Mouse (Mus musculus): Measurements from ENCODE around the gene N6amt1. TPM values are rescaled to one million over a fixed set of nuclear protein-coding genes. Genes with fewer than 3 reads are reported as not detected.

The N6amt1 gene
- polyA plus RNA-seq, 1 experiment, result 6.2 TPM

DNA sequence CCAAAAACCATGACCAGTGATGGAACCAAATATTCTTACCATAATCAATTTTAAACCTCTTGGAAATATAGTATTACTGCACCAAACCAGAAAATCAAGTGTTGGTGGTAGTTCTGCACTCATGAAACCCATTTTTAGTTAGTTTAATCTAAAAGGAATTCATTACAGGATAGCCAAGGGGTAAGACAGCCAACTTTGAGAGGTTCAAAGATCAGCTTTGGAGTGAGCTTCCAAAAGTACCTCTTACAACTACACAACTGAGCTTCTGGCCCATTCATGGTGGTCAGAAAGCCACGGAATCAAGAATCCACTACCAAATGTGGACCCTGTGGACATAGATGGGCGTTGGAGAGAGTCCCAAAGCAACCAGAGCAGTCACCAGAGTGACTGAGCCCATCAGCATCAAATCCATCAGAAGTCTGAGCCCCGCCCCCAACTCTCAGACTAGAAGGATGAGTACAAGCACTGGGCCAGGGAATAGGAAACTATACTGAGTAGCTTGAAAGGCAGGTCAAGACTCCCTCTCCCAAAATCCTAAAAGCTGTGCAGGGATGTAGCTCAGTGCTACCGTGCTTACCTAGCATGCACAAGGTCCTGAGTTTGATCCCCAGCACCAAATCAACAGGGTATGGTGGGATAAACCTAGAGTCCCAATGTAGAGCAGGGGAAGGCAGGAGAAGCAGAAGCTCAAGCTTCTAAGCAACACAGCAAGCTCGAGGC lies 2.4 kb upstream of the N6amt1 start:
- no peak overlapping the region for H3K4me3 ChIP-seq
- no peaks in the 10 kb centered on the region for H3K79me2 ChIP-seq (ENCODE audit: control insufficient read depth, insufficient read depth)
- peaks cover 4% of the 10 kb centered on the region for H3K36me3 ChIP-seq (ENCODE audit: control insufficient read depth, insufficient read depth)
- TF ChIP-seq MYOD1 (IDR thresholded peaks at IDR 0.05; ENCODE audit: control insufficient read depth in 1 of 3, insufficient read length in 2 of 3, low read depth in 2 of 3) (no peak), E2F4 (IDR thresholded peaks at IDR 0.05; ENCODE audit: insufficient read depth) (no peak), MAX (IDR thresholded peaks at IDR 0.05; ENCODE audit: low read depth) (no peak), SRF (IDR thresholded peaks at IDR 0.05; ENCODE audit: control insufficient read depth, insufficient read length, low read depth) (no peak), TCF12 (IDR thresholded peaks at IDR 0.05; ENCODE audit: insufficient read depth, poor library complexity, severe bottlenecking) (no peak), POLR2AphosphoS2 (IDR thresholded peaks at IDR 0.05; ENCODE audit: insufficient read length, low read depth) (no peak), REST (IDR thresholded peaks at IDR 0.05; ENCODE audit: insufficient read depth, insufficient read length) (no peak), MYOG (IDR thresholded peaks at IDR 0.05; ENCODE audit: control insufficient read depth in 1 of 3, insufficient read depth in 1 of 3, insufficient read length in 2 of 3, low read depth in 2 of 3) (no peak), POLR2A (IDR thresholded peaks at IDR 0.05; ENCODE audit: insufficient read length, low read depth) (no peak), CEBPB (IDR thresholded peaks at IDR 0.05; ENCODE audit: insufficient read depth, poor library complexity, severe bottlenecking) (no peak), TCF3 (IDR thresholded peaks at IDR 0.05; ENCODE audit: insufficient read length, low read depth) (no peak), USF1 (IDR thresholded peaks at IDR 0.05; ENCODE audit: low read depth) (no peak)
- H3K4me2 ChIP-seq (ENCODE audit: low read depth), result no peak overlapping the region
- no peaks in the 10 kb centered on the region for H3K27me3 ChIP-seq (ENCODE audit: control insufficient read depth, insufficient read depth, insufficient read length)
- no peak overlapping the region for H3ac ChIP-seq (ENCODE audit: control insufficient read depth, insufficient read length)

DNA sequence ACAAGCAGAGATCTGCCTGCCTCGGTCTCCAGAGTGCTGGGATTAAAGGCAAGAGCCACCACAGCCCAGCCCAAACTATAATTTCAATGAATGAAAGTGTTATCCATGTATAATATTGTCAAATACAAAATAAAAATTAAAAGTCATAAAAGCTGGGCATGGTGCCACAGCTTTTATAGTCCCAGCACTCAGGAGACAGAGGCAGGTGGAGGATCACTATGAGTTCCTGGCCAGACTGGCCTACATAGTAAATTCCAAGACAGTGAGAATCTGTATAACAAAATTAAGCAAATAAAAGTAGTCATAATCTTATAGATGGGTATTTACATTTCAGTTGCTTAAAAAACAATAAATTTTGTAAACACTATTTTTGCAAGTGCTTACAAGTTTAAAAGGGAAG lies 380 bp upstream of the N6amt1 start:
- H3K79me2 ChIP-seq (ENCODE audit: control insufficient read depth, insufficient read depth), result no peaks in the 10 kb centered on the region
- TF ChIP-seq POLR2AphosphoS2 (IDR thresholded peaks at IDR 0.05; ENCODE audit: insufficient read length, low read depth) (no peak), MAX (IDR thresholded peaks at IDR 0.05; ENCODE audit: low read depth) (no peak), CEBPB (IDR thresholded peaks at IDR 0.05; ENCODE audit: insufficient read depth, poor library complexity, severe bottlenecking) (no peak), TCF12 (IDR thresholded peaks at IDR 0.05; ENCODE audit: insufficient read depth, poor library complexity, severe bottlenecking) (no peak), REST (IDR thresholded peaks at IDR 0.05; ENCODE audit: insufficient read depth, insufficient read length) (no peak), MYOG (IDR thresholded peaks at IDR 0.05; ENCODE audit: control insufficient read depth in 1 of 3, insufficient read depth in 1 of 3, insufficient read length in 2 of 3, low read depth in 2 of 3) (no peak), SRF (IDR thresholded peaks at IDR 0.05; ENCODE audit: control insufficient read depth, insufficient read length, low read depth) (no peak), TCF3 (IDR thresholded peaks at IDR 0.05; ENCODE audit: insufficient read length, low read depth) (no peak), MYOD1 (IDR thresholded peaks at IDR 0.05; ENCODE audit: control insufficient read depth in 1 of 3, insufficient read length in 2 of 3, low read depth in 2 of 3) (no peak), POLR2A (IDR thresholded peaks at IDR 0.05; ENCODE audit: insufficient read length, low read depth) (no peak)
- no peaks in the 10 kb centered on the region for H3K27me3 ChIP-seq (ENCODE audit: control insufficient read depth, insufficient read depth, insufficient read length)
- H3ac ChIP-seq (ENCODE audit: control insufficient read depth, insufficient read length), result peak overlapping the region; percentile 34
- H3K4me3 ChIP-seq, result peak overlapping the region; percentile 23
- peak overlapping the region; percentile 61 for H3K4me2 ChIP-seq (ENCODE audit: low read depth)
- H3K36me3 ChIP-seq (ENCODE audit: control insufficient read depth, insufficient read depth), result peaks cover 13% of the 10 kb centered on the region

DNA sequence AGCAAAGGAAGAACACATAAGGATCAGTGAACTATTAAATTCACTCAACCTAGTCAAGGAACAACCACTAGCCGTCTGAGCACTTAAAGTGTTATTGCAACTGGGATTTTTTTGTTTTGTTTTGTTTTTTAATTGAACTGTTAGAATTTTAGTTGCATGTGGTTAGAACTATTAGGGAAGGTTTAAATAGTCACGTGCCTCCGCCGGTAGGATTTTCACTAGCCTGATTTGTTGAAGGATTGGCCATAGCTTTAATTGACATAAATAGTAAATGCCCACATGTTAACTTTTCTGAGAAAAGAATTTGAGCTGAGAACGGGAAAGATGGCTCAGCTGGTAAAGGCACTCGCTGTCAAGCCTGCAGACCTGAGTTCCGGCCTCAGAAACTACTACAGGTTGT lies 763 bp downstream of the N6amt1 start:
- Histone ChIP-seq H3K36me3 (ENCODE audit: control insufficient read depth, insufficient read depth) (peaks cover 17% of the 10 kb centered on the region), H3K27me3 (ENCODE audit: control insufficient read depth, insufficient read depth, insufficient read length) (no peaks in the 10 kb centered on the region), H3K79me2 (ENCODE audit: control insufficient read depth, insufficient read depth) (no peaks in the 10 kb centered on the region), H3K4me2 (ENCODE audit: low read depth) (peak overlapping the region; percentile 77), H3K4me3 (peak overlapping the region; percentile 23), H3ac (ENCODE audit: control insufficient read depth, insufficient read length) (peak overlapping the region; percentile 34)
- no peak for TF ChIP-seq TCF3 (IDR thresholded peaks at IDR 0.05; ENCODE audit: insufficient read length, low read depth)
- no peak for TF ChIP-seq E2F4 (IDR thresholded peaks at IDR 0.05; ENCODE audit: insufficient read depth)
- TF ChIP-seq CEBPB (IDR thresholded peaks at IDR 0.05; ENCODE audit: insufficient read depth, poor library complexity, severe bottlenecking), result no peak
- TF ChIP-seq TCF12 (IDR thresholded peaks at IDR 0.05; ENCODE audit: insufficient read depth, poor library complexity, severe bottlenecking), result no peak
- no peak for TF ChIP-seq MYOD1 (IDR thresholded peaks at IDR 0.05; ENCODE audit: control insufficient read depth in 1 of 3, insufficient read length in 2 of 3, low read depth in 2 of 3)

DNA sequence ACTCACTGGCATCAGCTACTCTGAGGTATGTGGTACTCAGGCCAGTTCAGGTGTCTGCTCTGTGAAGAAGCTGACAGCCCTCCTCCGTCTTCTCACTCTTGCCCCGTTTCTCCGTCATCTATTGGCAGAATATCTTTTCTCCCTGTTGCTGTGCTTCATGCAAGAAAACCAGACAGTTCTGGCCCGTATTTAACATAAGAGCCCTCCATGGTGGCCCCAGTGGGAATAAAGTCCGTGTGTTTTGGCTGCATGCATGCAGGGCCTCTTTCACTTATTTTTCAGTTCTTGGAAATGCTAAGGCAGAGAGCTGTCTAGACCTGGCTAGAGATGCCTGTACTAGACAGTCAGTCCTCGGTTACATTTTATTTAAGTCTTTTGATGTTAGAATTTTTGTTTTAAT lies 6.1 kb downstream of the N6amt1 start:
- Histone ChIP-seq H3K36me3 (ENCODE audit: control insufficient read depth, insufficient read depth) (peaks cover 24% of the 10 kb centered on the region), H3K27me3 (ENCODE audit: control insufficient read depth, insufficient read depth, insufficient read length) (no peaks in the 10 kb centered on the region), H3K4me3 (no peak overlapping the region), H3K79me2 (ENCODE audit: control insufficient read depth, insufficient read depth) (no peaks in the 10 kb centered on the region), H3K4me2 (ENCODE audit: low read depth) (no peak overlapping the region), H3ac (ENCODE audit: control insufficient read depth, insufficient read length) (no peak overlapping the region)
- TF ChIP-seq POLR2A (IDR thresholded peaks at IDR 0.05; ENCODE audit: insufficient read length, low read depth), result no peak
- TF ChIP-seq TCF12 (IDR thresholded peaks at IDR 0.05; ENCODE audit: insufficient read depth, poor library complexity, severe bottlenecking), result no peak
- no peak for TF ChIP-seq REST (IDR thresholded peaks at IDR 0.05; ENCODE audit: insufficient read depth, insufficient read length)
- no peak for TF ChIP-seq CEBPB (IDR thresholded peaks at IDR 0.05; ENCODE audit: insufficient read depth, poor library complexity, severe bottlenecking)
- no peak for TF ChIP-seq USF1 (IDR thresholded peaks at IDR 0.05; ENCODE audit: low read depth)
- no peak for TF ChIP-seq TCF3 (IDR thresholded peaks at IDR 0.05; ENCODE audit: insufficient read length, low read depth)
- no peak for TF ChIP-seq SRF (IDR thresholded peaks at IDR 0.05; ENCODE audit: control insufficient read depth, insufficient read length, low read depth)
- TF ChIP-seq MYOG (IDR thresholded peaks at IDR 0.05; ENCODE audit: control insufficient read depth in 1 of 3, insufficient read depth in 1 of 3, insufficient read length in 2 of 3, low read depth in 2 of 3), result no peak
- no peak for TF ChIP-seq MYOD1 (IDR thresholded peaks at IDR 0.05; ENCODE audit: control insufficient read depth in 1 of 3, insufficient read length in 2 of 3, low read depth in 2 of 3)
- TF ChIP-seq POLR2AphosphoS2 (IDR thresholded peaks at IDR 0.05; ENCODE audit: insufficient read length, low read depth), result no peak
- TF ChIP-seq E2F4 (IDR thresholded peaks at IDR 0.05; ENCODE audit: insufficient read depth), result no peak
- no peak for TF ChIP-seq MAX (IDR thresholded peaks at IDR 0.05; ENCODE audit: low read depth)
